Mouse (Mus musculus) neural tube, embryonic 14.5 days (tissue): ENCODE data around the gene Tacc3. TPM values are rescaled to one million over a fixed set of nuclear protein-coding genes. Genes with fewer than 3 reads are reported as not detected.
A peak's percentile ranks its signal among the peaks of the same experiment; 100 is the strongest.

Experiments used
- ATAC-seq: fragments of 200-750 bp; cut with Nextera tagmentation; 2 replicates; pipeline ENCODE4 v1.8.0; 2017; ENCODE audit warnings: low read depth, mild to moderate bottlenecking, moderate TSS enrichment, moderate library complexity
- H3K27ac ChIP-seq: fragments of 300-500 bp; sonication (generic); 2 replicates; pipeline ENCODE4 v1.5.1; 2014; ENCODE audit warnings: low read depth, mild to moderate bottlenecking, control low read depth, low read length, moderate library complexity, mixed read lengths
- H3K27me3 ChIP-seq: fragments of 300-500 bp; sonication (generic); 2 replicates; pipeline ENCODE4 v1.6.1; 2014; ENCODE audit warnings: low read length; ENCODE audit not compliant: control insufficient read depth, insufficient read depth
- H3K36me3 ChIP-seq: fragments of 300-500 bp; sonication (generic); 2 replicates; pipeline ENCODE4 v1.6.1; 2014; ENCODE audit warnings: low read length, mixed read lengths; ENCODE audit not compliant: control insufficient read depth, insufficient read depth
- H3K4me1 ChIP-seq: fragments of 300-500 bp; sonication (generic); 2 replicates; pipeline ENCODE4 v1.6.1; 2014; ENCODE audit warnings: low read length; ENCODE audit not compliant: control insufficient read depth, insufficient read depth
- H3K4me2 ChIP-seq: fragments of 300-500 bp; sonication (generic); 2 replicates; pipeline ENCODE4 v1.6.1; 2014; ENCODE audit warnings: mild to moderate bottlenecking, low read depth, low read length, control low read depth
- H3K4me3 ChIP-seq: fragments of 300-500 bp; sonication (generic); 2 replicates; pipeline ENCODE4 v1.5.1; 2014; ENCODE audit warnings: low read depth, low read length, control low read depth, mixed read lengths
- H3K9ac ChIP-seq: fragments of 300-500 bp; sonication (generic); replicated peaks from 2 replicates; pipeline ENCODE4 v1.6.1; 2014; ENCODE audit warnings: low read depth, mild to moderate bottlenecking, control low read depth, low read length, mixed read lengths
- H3K9me3 ChIP-seq: fragments of 300-500 bp; sonication (generic); 2 replicates; pipeline ENCODE4 v1.6.1; 2016; ENCODE audit warnings: low read length; ENCODE audit not compliant: control insufficient read depth
- WGBS: fragments of 180-500 bp; shearing (Covaris S2); extraction: QIAGEN DNeasy Blood & Tissue Kit; methylation state at CpG from one replicate; pipeline ENCODE4 v1.1.7; 2014; 5-methylcytosine and 5-hydroxymethylcytosine counted together
- polyA plus RNA-seq: library from polyadenylated mRNA; unstranded; fragments of >200 nt; fragmentation: Nextera tagmentation; extraction: Ambion mirVana; gene quantifications from 2 replicates; pipeline ENCODE4 v1.2.1, GENCODE M21; 2014

Gene Tacc3
- polyA plus RNA-seq, 1 experiment from 2014 or later = 18.7 TPM

- no peak for ATAC-seq
- peaks cover 10% of the 10 kb centered on the region for H3K27me3 ChIP-seq
- H3K9ac ChIP-seq = peak overlapping the region; percentile 43
- H3K4me3 ChIP-seq = peak overlapping the region; percentile 21
- H3K9me3 ChIP-seq = no peaks in the 10 kb centered on the region
- peak overlapping the region; percentile 55 for H3K4me2 ChIP-seq
- H3K4me1 ChIP-seq = peaks cover 23% of the 10 kb centered on the region
- H3K27ac ChIP-seq = 0 out of 2 replicates have a peak overlapping the region, but pooled peaks have one; percentile 0
- H3K36me3 ChIP-seq = no peaks in the 10 kb centered on the region
- WGBS = under 1% methylated on average over 22 of the region's 24 CpGs
Measured at GRCm38 (mm10) chr5:33695718-33696121, 37.8 kb downstream of the Tacc3 start.

GRCm38 (mm10) chr5:33696430-33696829 lies 38.5 kb downstream of the Tacc3 start:
- Histone ChIP-seq H3K9ac (no peak overlapping the region), H3K4me1 (peaks cover 23% of the 10 kb centered on the region), H3K36me3 (no peaks in the 10 kb centered on the region), H3K27me3 (peaks cover 10% of the 10 kb centered on the region), H3K4me2 (no peak overlapping the region), H3K27ac (no peak overlapping the region), H3K4me3 (no peak overlapping the region), H3K9me3 (no peaks in the 10 kb centered on the region)
- no peak for ATAC-seq
- WGBS = 46% methylated on average over 5 of the region's 5 CpGs

- Histone ChIP-seq H3K4me2 (no peak overlapping the region), H3K9me3 (no peaks in the 10 kb centered on the region), H3K27ac (no peak overlapping the region), H3K4me3 (no peak overlapping the region), H3K4me1 (peaks cover 19% of the 10 kb centered on the region), H3K36me3 (no peaks in the 10 kb centered on the region), H3K27me3 (peaks cover 10% of the 10 kb centered on the region), H3K9ac (no peak overlapping the region)
- 16% methylated on average over 1 of the region's 1 CpGs for WGBS
- no peak for ATAC-seq
Measured at GRCm38 (mm10) chr5:33697534-33697933, 39.6 kb downstream of the Tacc3 start.

- 10% methylated on average over 12 of the region's 13 CpGs for WGBS
- Histone ChIP-seq H3K27ac (peak overlapping the region; percentile 22; the same call in 1 of the 2 replicates), H3K27me3 (peaks cover 10% of the 10 kb centered on the region), H3K4me3 (no peak overlapping the region), H3K4me1 (peaks cover 15% of the 10 kb centered on the region), H3K9ac (no peak overlapping the region), H3K9me3 (no peaks in the 10 kb centered on the region), H3K36me3 (no peaks in the 10 kb centered on the region), H3K4me2 (no peak overlapping the region)
- ATAC-seq = peak; percentile 54; the same call in 1 of the 2 replicates
Measured at GRCm38 (mm10) chr5:33697947-33698512, 40.1 kb downstream of the Tacc3 start.

- Histone ChIP-seq H3K27ac (peak overlapping the region; percentile 22; the same call in 1 of the 2 replicates), H3K4me2 (no peak overlapping the region), H3K9ac (no peak overlapping the region), H3K9me3 (no peaks in the 10 kb centered on the region), H3K36me3 (no peaks in the 10 kb centered on the region), H3K4me1 (peaks cover 15% of the 10 kb centered on the region), H3K27me3 (peaks cover 10% of the 10 kb centered on the region), H3K4me3 (no peak overlapping the region)
- ATAC-seq = no peak
- 77% methylated on average over 5 of the region's 5 CpGs for WGBS
Measured at GRCm38 (mm10) chr5:33698669-33699068, 40.7 kb downstream of the Tacc3 start.

- no peak overlapping the region for H3K4me2 ChIP-seq
- H3K4me3 ChIP-seq = no peak overlapping the region
- no peaks in the 10 kb centered on the region for H3K36me3 ChIP-seq
- peaks cover 8% of the 10 kb centered on the region; the same call in 1 of the 2 replicates for H3K4me1 ChIP-seq
- peaks cover 6% of the 10 kb centered on the region; the same call in 1 of the 2 replicates for H3K27me3 ChIP-seq
- H3K9ac ChIP-seq = no peak overlapping the region
- no peak for ATAC-seq
- 55% methylated on average over 13 of the region's 13 CpGs for WGBS
- no peaks in the 10 kb centered on the region for H3K9me3 ChIP-seq
- no peak overlapping the region for H3K27ac ChIP-seq
Measured at GRCm38 (mm10) chr5:33700010-33700409, 42.1 kb downstream of the Tacc3 start.

- H3K27me3 ChIP-seq = peaks cover 4% of the 10 kb centered on the region; the same call in 1 of the 2 replicates
- peaks cover 6% of the 10 kb centered on the region; the same call in 1 of the 2 replicates for H3K4me1 ChIP-seq
- H3K9me3 ChIP-seq = no peaks in the 10 kb centered on the region
- H3K36me3 ChIP-seq = no peaks in the 10 kb centered on the region
- no peak overlapping the region for H3K9ac ChIP-seq
- no peak overlapping the region for H3K27ac ChIP-seq
- H3K4me3 ChIP-seq = no peak overlapping the region
- ATAC-seq = no peak
- WGBS = 84% methylated on average over 11 of the region's 11 CpGs
- no peak overlapping the region for H3K4me2 ChIP-seq
Measured at GRCm38 (mm10) chr5:33701832-33702231, 43.9 kb downstream of the Tacc3 start.

GRCm38 (mm10) chr5:33703999-33704398 lies 46.1 kb downstream of the Tacc3 start:
- H3K4me3 ChIP-seq = no peak overlapping the region
- no peak overlapping the region for H3K4me2 ChIP-seq
- ATAC-seq = peak; percentile 60; the same call in 1 of the 2 replicates
- 0 out of 2 replicates have a peak, but pooled peaks cover 6% of the 10 kb centered on the region for H3K4me1 ChIP-seq
- H3K9me3 ChIP-seq = no peaks in the 10 kb centered on the region
- no peak overlapping the region for H3K9ac ChIP-seq
- H3K36me3 ChIP-seq = no peaks in the 10 kb centered on the region
- H3K27ac ChIP-seq = peak overlapping the region; percentile 62
- WGBS = 12% methylated on average over 8 of the region's 8 CpGs
- no peaks in the 10 kb centered on the region for H3K27me3 ChIP-seq

GRCm38 (mm10) chr5:33704945-33705611 lies 47.1 kb downstream of the Tacc3 start:
- 3% methylated on average over 11 of the region's 11 CpGs for WGBS
- Histone ChIP-seq H3K9ac (no peak overlapping the region), H3K27me3 (no peaks in the 10 kb centered on the region), H3K4me3 (no peak overlapping the region), H3K9me3 (no peaks in the 10 kb centered on the region), H3K4me2 (no peak overlapping the region), H3K27ac (peak overlapping the region; percentile 73), H3K4me1 (0 out of 2 replicates have a peak, but pooled peaks cover 6% of the 10 kb centered on the region), H3K36me3 (no peaks in the 10 kb centered on the region)
- peak; percentile 85 for ATAC-seq
